Mouse (Mus musculus): ENCODE results near the gene Zfp281.

The Zfp281 gene

GRCm38 (mm10) chr1:136614748-136615440, 9.8 kb upstream of the Zfp281 start:
- DNase-seq: no peak

- DNase-seq: no peak
Measured at GRCm38 (mm10) chr1:136617163-136617788, 7.4 kb upstream of the Zfp281 start.

GRCm38 (mm10) chr1:136618570-136618969, 6.1 kb upstream of the Zfp281 start:
- no peak for DNase-seq

GRCm38 (mm10) chr1:136625019-136625895, 556 bp downstream of the Zfp281 start:
- peak; percentile 54 for DNase-seq

GRCm38 (mm10) chr1:136626141-136626540, 1.4 kb downstream of the Zfp281 start:
- DNase-seq: no peak

- no peak for DNase-seq
Measured at GRCm38 (mm10) chr1:136626756-136627155, 2.1 kb downstream of the Zfp281 start.

- no peak for DNase-seq
Measured at GRCm38 (mm10) chr1:136627591-136627990, 2.9 kb downstream of the Zfp281 start.

- DNase-seq: no peak
Measured at GRCm38 (mm10) chr1:136632891-136633290, 8.2 kb downstream of the Zfp281 start.

GRCm38 (mm10) chr1:136635644-136636043, 10.9 kb downstream of the Zfp281 start:
- DNase-seq: no peak

- no peak for DNase-seq
Measured at GRCm38 (mm10) chr1:136636946-136637345, 12.2 kb downstream of the Zfp281 start.

- DNase-seq: no peak
Measured at GRCm38 (mm10) chr1:136637696-136638095, 13.0 kb downstream of the Zfp281 start.

- DNase-seq: no peak
Measured at GRCm38 (mm10) chr1:136638211-136638610, 13.5 kb downstream of the Zfp281 start.

GRCm38 (mm10) chr1:136638699-136639098, 14.0 kb downstream of the Zfp281 start:
- DNase-seq: no peak

- DNase-seq: no peak
Measured at GRCm38 (mm10) chr1:136639221-136639620, 14.5 kb downstream of the Zfp281 start.

GRCm38 (mm10) chr1:136642701-136643100, 18.0 kb downstream of the Zfp281 start:
- no peak for DNase-seq

GRCm38 (mm10) chr1:136644486-136644885, 19.8 kb downstream of the Zfp281 start:
- DNase-seq: no peak

- DNase-seq: no peak
Measured at GRCm38 (mm10) chr1:136645849-136646625, 21.3 kb downstream of the Zfp281 start.

GRCm38 (mm10) chr1:136652066-136652465, 27.4 kb downstream of the Zfp281 start:
- no peak for DNase-seq

GRCm38 (mm10) chr1:136653526-136653925, 28.8 kb downstream of the Zfp281 start:
- no peak for DNase-seq

GRCm38 (mm10) chr1:136654385-136654784, 29.7 kb downstream of the Zfp281 start:
- no peak for DNase-seq

- no peak for DNase-seq
Measured at GRCm38 (mm10) chr1:136656619-136657018, 31.9 kb downstream of the Zfp281 start.

- no peak for DNase-seq
Measured at GRCm38 (mm10) chr1:136658456-136659227, 33.9 kb downstream of the Zfp281 start.

Data from right cerebral cortex, postnatal 25 days (tissue).